Mouse (Mus musculus): ENCODE results near the gene Tlr3. TPM values are rescaled to one million over a fixed set of nuclear protein-coding genes. Genes with fewer than 3 reads are reported as not detected.

Tlr3 gene
- 0.46 and 0.77 TPM in 2 replicates for polyA plus RNA-seq (2016; fragmentation: Nextera tagmentation; extraction: Ambion mirVana)

DNA sequence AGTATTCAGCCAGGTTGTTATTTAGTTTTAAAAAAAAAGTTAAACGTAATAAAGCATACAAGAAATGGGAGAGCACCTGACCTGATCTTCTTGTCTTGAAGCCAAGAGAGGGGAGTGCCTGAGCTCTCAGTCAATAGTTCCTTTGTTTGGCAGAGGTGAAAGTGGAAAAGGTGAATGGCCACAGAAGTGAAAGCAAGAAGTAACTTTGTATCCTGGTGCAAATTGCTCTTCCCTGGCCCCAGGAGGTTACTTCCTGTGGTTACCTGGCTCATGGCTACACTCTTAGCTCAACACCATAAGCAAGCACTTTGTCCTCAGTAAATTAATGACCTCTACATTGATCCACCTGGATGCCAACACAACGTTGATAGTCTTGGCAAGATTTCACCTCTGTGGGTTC is at the start of gene Tlr3:
TSS of gene Tlr3 (minus strand) at position 199 of the 400 bp plus-strand sequence.
- Histone ChIP-seq H3K4me1 (replicated peaks) (peaks cover 12% of the 10 kb centered on the region), H3K4me3 (replicated peaks) (peak within 1 kb of the TSS; percentile 33), H3K9me3 (no peaks in the 10 kb centered on the region), H3K4me2 (peak within 1 kb of the TSS; percentile 56), H3K27me3 (no peaks in the 10 kb centered on the region), H3K27ac (peak within 1 kb of the TSS; percentile 70), H3K36me3 (no peaks in the 10 kb centered on the region), H3K9ac (replicated peaks) (0 out of 2 replicates have a peak within 1 kb of the TSS, but pooled peaks have one; percentile 27)
- 69% methylated on average over 2 of the region's 2 CpGs for WGBS
- no peak for ATAC-seq (ENCODE audit: insufficient number of reproducible peaks, insufficient read depth, low FRiP score, low TSS enrichment, low read depth)

DNA sequence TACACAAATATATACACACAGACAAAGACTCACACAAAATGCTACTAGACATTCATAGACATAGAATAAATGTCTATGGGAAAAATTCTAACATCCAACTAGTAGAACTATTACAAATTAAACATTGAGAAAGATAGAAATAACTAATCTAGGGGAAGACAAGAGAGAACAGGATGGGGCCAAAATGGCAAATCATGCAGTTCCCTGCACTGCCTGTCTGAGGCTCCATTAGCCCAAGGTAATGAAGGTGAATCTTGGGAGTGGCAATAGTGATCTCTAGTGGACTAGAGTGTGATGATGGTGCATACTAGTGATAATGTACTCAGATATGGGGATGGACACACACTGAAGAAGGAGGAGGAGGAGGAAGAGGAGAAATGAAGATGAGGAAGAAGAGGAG is 47.0 kb upstream of the Tlr3 start:
- Histone ChIP-seq H3K4me2 (no peak overlapping the region), H3K36me3 (no peaks in the 10 kb centered on the region), H3K27ac (no peak overlapping the region), H3K9me3 (no peaks in the 10 kb centered on the region), H3K4me1 (replicated peaks) (no peaks in the 10 kb centered on the region), H3K27me3 (no peaks in the 10 kb centered on the region), H3K9ac (replicated peaks) (no peak overlapping the region), H3K4me3 (replicated peaks) (no peak overlapping the region)
- no peak for ATAC-seq (ENCODE audit: insufficient number of reproducible peaks, insufficient read depth, low FRiP score, low TSS enrichment, low read depth)

DNA sequence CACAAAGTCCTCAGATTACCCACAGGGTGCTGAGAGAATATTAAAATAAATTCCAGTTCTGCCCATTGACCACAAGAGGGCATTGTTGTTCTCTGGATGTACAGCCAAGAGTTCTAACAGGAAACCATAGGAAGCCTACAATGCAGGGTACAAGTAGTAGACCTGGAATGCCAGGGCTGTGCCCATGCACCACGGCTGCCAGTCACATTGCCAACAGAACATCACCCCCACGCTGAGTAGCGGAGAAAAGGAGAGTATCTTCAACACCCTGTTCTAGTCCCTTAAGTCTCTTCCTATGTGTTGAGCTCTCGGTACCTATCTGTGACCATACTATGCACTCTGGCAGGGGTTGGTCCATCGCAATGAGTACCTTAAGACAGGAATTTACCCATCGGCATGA is 43.5 kb upstream of the Tlr3 start:
- ATAC-seq (ENCODE audit: insufficient number of reproducible peaks, insufficient read depth, low FRiP score, low TSS enrichment, low read depth): peak; percentile 82
- no peak overlapping the region for H3K9ac ChIP-seq (replicated peaks)
- H3K36me3 ChIP-seq: no peaks in the 10 kb centered on the region
- H3K9me3 ChIP-seq: no peaks in the 10 kb centered on the region
- H3K4me3 ChIP-seq (replicated peaks): no peak overlapping the region
- 65% methylated on average over 6 of the region's 6 CpGs for WGBS
- H3K4me1 ChIP-seq (replicated peaks): no peaks in the 10 kb centered on the region
- no peaks in the 10 kb centered on the region for H3K27me3 ChIP-seq
- no peak overlapping the region for H3K27ac ChIP-seq
- no peak overlapping the region for H3K4me2 ChIP-seq

DNA sequence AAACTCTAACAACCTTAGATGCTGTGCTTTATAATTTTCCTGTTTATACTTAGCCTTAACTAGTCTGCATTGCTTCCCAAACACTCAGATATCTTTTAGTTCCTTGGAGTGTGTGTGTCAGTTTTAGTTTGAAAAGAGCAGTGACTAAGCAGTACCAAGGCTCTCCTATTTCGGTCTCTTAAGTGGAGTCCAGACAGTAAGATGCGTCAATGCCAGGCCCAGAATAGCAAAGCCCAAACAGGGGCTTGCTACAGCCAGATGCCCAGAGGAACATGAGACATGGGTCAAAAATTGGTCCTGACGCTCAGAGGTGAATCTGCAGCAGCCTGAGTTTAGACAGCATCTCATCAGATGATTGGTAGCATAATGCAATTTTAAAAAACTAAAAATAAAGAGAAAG is 41.2 kb upstream of the Tlr3 start:
- Histone ChIP-seq H3K4me1 (replicated peaks) (no peaks in the 10 kb centered on the region), H3K4me2 (no peak overlapping the region), H3K4me3 (replicated peaks) (no peak overlapping the region), H3K9me3 (no peaks in the 10 kb centered on the region), H3K27ac (no peak overlapping the region), H3K27me3 (no peaks in the 10 kb centered on the region), H3K9ac (replicated peaks) (no peak overlapping the region), H3K36me3 (no peaks in the 10 kb centered on the region)
- 75% methylated on average over 3 of the region's 3 CpGs for WGBS
- no peak for ATAC-seq (ENCODE audit: insufficient number of reproducible peaks, insufficient read depth, low FRiP score, low TSS enrichment, low read depth)

DNA sequence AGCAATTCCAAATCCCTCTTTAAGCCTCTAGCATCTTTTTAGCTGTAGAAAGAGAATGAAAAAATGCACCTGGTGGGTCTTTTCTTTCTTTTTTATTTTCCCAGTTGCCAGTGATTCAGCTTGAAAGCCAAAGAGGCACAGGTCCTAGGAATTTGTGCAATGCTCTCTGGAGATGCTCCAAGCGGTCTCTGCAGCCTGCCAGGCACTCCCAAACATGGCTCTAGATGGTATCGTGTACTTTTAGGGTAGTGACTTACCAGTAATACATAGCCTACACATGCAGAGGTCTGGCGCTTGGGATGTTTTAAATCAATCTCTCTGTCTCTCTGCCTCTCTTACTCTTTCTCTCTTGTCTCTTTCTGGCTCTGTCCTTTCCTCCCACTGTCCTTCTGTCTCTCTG is 38.0 kb upstream of the Tlr3 start:
- WGBS: 85% methylated on average over 3 of the region's 3 CpGs
- no peak overlapping the region for H3K9ac ChIP-seq (replicated peaks)
- no peak for ATAC-seq (ENCODE audit: insufficient number of reproducible peaks, insufficient read depth, low FRiP score, low TSS enrichment, low read depth)
- H3K4me3 ChIP-seq (replicated peaks): no peak overlapping the region
- H3K9me3 ChIP-seq: no peaks in the 10 kb centered on the region
- H3K27me3 ChIP-seq: no peaks in the 10 kb centered on the region
- H3K27ac ChIP-seq: no peak overlapping the region
- no peak overlapping the region for H3K4me2 ChIP-seq
- H3K36me3 ChIP-seq: no peaks in the 10 kb centered on the region
- no peaks in the 10 kb centered on the region for H3K4me1 ChIP-seq (replicated peaks)

DNA sequence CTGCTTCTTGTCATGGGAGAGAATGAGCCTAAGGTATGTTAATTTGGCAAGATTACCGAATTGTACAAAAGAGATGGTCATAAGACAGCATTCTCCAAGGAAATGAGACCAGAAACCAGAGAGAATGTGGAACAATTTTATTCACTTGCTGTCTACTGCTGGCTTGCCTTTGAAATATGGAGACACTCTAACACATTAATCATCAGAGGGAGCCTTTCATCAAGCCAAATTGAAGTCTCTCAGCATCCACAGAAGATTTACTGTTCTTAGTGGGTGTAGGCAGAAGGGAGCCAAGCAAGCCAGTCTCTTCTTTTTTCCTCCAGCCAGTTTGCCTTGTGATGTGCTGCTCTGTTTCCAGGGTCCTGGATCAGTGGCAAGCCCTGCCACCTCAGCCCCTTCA is 37.4 kb upstream of the Tlr3 start:
- Histone ChIP-seq H3K27me3 (no peaks in the 10 kb centered on the region), H3K9ac (replicated peaks) (no peak overlapping the region), H3K36me3 (no peaks in the 10 kb centered on the region), H3K4me2 (no peak overlapping the region), H3K27ac (no peak overlapping the region), H3K4me3 (replicated peaks) (no peak overlapping the region), H3K4me1 (replicated peaks) (no peaks in the 10 kb centered on the region), H3K9me3 (no peaks in the 10 kb centered on the region)
- ATAC-seq (ENCODE audit: insufficient number of reproducible peaks, insufficient read depth, low FRiP score, low TSS enrichment, low read depth): no peak
- WGBS: 76% methylated on average over 1 of the region's 1 CpGs

DNA sequence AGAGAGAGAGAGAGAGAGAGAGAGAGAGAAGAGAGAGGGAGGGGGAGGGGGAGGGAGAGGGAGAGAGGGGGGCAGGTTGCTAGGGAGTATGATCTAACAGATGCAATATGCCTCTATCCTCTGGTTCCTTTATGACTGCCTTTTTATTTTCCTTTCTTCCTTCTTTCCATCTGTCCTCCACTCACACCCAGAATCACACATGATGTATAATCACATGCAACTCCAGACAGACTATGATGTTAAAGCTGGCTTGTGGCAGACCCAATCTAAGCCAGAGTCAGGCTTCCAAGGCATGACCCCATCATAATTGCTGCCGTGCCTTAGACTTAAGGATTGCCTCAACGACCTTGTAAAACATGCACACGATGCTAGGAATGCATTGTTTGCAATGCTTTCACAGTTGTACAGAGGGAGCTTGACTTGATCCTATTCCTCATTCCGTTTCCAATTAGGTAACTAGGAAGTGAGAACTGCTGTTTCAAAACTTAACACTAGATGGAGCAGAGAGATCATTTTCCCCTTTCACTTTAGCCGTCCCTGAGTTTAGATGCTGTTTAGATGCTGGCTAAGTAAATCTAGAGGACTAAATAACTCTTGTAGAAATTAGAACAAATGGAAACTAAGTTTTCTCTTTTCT is 28.1 kb upstream of the Tlr3 start:
- Histone ChIP-seq H3K4me1 (replicated peaks) (no peaks in the 10 kb centered on the region), H3K27ac (no peak overlapping the region), H3K4me3 (replicated peaks) (no peak overlapping the region), H3K27me3 (no peaks in the 10 kb centered on the region), H3K9me3 (no peaks in the 10 kb centered on the region), H3K4me2 (peak overlapping the region; percentile 2; the same call in 1 of the 2 replicates), H3K36me3 (no peaks in the 10 kb centered on the region), H3K9ac (replicated peaks) (no peak overlapping the region)
- 7% methylated on average over 5 of the region's 5 CpGs for WGBS
- ATAC-seq (ENCODE audit: insufficient number of reproducible peaks, insufficient read depth, low FRiP score, low TSS enrichment, low read depth): no peak

DNA sequence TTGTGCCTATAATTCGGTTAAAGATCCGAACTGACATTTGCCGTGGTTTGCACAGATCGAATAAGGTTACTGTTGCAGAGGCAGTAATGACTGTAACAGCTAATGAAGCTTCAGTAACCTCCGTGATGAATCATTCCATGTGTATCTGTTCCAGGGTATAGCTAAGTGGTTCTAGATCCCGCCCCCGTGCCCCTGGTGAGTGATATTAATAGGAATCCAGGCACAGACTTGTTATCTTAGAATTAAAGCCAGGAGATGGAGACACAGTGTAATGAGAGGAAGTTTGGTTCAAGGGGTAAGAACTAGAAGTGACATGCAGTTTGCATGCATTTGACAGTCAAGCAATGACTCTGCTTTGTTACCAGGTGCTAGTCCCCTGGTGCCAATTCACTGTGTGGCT is 9.3 kb upstream of the Tlr3 start:
- H3K9ac ChIP-seq (replicated peaks): no peak overlapping the region
- WGBS: 83% methylated on average over 7 of the region's 7 CpGs

DNA sequence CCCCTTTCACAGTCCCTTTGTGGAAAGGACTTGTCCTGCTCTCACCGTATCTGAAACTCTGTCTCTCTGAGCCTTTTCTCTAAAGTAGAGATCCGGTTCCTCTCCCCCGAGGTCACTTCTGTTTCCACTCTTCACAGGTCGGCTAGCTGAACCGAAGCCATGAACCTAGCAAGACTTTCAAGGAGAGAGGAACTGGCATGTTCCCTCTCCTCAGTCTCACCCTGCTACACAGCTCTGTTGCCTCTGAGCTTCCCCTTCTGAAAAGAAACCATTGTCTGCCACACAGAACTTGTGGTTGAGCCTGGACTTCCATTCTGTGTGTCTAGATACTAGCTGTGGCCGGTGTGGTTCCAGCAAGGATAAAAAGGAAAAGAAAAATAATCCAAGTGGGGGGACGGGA is 4.1 kb upstream of the Tlr3 start:
- 81% methylated on average over 7 of the region's 7 CpGs for WGBS
- no peaks in the 10 kb centered on the region for H3K27me3 ChIP-seq
- no peak overlapping the region for H3K4me3 ChIP-seq (replicated peaks)
- ATAC-seq (ENCODE audit: insufficient number of reproducible peaks, insufficient read depth, low FRiP score, low TSS enrichment, low read depth): no peak
- no peaks in the 10 kb centered on the region for H3K9me3 ChIP-seq
- no peaks in the 10 kb centered on the region for H3K36me3 ChIP-seq
- peaks cover 7% of the 10 kb centered on the region for H3K4me1 ChIP-seq (replicated peaks)
- H3K9ac ChIP-seq (replicated peaks): no peak overlapping the region
- H3K27ac ChIP-seq: no peak overlapping the region
- H3K4me2 ChIP-seq: no peak overlapping the region

More for the DNA sequence above, 9.3 kb upstream of the Tlr3 start:
- no peaks in the 10 kb centered on the region for H3K4me1 ChIP-seq (replicated peaks)
- ATAC-seq (ENCODE audit: insufficient number of reproducible peaks, insufficient read depth, low FRiP score, low TSS enrichment, low read depth): no peak
- H3K27ac ChIP-seq: no peak overlapping the region
- no peak overlapping the region for H3K4me2 ChIP-seq
- no peaks in the 10 kb centered on the region for H3K9me3 ChIP-seq
- no peaks in the 10 kb centered on the region for H3K27me3 ChIP-seq
- H3K4me3 ChIP-seq (replicated peaks): no peak overlapping the region
- no peaks in the 10 kb centered on the region for H3K36me3 ChIP-seq

DNA sequence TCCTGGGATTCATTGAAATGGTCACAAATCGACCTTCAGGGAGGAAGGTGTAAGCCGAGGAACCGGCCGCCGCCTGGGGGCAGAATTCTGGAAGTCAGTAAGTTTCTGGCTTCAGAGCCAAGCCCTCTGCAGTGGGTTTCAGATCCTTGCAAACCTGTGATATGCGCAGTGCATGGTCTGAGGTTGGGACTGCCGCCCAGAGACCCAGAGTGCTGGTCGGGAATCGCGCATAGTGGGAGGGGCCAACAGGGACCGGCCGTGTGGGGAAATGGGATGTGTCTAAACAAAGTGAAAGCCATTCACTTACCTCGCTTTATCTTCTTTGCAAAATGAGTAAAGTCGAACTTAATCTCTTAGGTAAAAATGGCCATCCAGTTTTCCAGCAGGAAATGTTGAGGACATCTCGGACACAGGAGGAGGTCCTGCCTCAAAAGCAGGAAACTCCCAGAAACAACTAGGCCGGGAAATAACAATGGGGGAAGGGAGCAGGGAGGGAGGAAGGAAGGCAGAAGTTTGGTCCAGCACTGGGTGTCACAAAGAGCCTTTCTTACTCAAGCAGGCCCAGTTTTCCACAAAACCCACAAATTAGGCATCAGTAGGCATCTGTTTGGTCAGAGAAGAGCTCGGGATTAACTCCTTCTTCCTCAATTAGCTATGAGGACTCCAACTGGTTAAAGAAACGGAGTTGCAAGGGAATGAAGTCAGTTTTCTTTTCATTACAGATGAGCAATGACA is 567 bp downstream of the Tlr3 start:
- ATAC-seq (ENCODE audit: insufficient number of reproducible peaks, insufficient read depth, low FRiP score, low TSS enrichment, low read depth): peak; percentile 90
- H3K9me3 ChIP-seq: no peaks in the 10 kb centered on the region
- WGBS: 14% methylated on average over 18 of the region's 18 CpGs
- peak overlapping the region; percentile 56 for H3K4me2 ChIP-seq
- no peaks in the 10 kb centered on the region for H3K27me3 ChIP-seq
- H3K36me3 ChIP-seq: no peaks in the 10 kb centered on the region
- peak overlapping the region; percentile 70 for H3K27ac ChIP-seq
- H3K9ac ChIP-seq (replicated peaks): 0 out of 2 replicates have a peak overlapping the region, but pooled peaks have one; percentile 27
- H3K4me3 ChIP-seq (replicated peaks): peak overlapping the region; percentile 33
- H3K4me1 ChIP-seq (replicated peaks): peaks cover 12% of the 10 kb centered on the region

DNA sequence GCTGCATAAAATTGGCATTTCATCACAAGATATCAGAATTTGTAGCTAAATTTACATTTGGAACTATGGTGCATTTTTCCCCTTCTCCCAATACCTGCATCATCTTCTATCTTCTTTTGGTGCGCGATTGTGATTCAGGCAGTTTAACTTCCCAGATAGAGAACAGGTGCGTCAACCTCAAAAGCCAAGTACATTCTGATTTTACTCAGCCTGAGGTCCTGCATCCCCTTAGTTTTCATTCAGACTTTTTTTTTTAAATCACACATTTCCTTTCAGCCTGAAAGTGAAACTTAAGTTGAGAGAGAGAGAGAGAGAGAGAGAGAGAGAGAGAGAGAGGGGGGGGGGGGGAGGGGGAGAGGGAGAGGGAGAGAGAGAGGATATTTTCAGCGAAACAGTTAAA is 1.2 kb downstream of the Tlr3 start:
- Histone ChIP-seq H3K4me3 (replicated peaks) (peak overlapping the region; percentile 33), H3K9ac (replicated peaks) (0 out of 2 replicates have a peak overlapping the region, but pooled peaks have one; percentile 27), H3K36me3 (no peaks in the 10 kb centered on the region), H3K4me2 (peak overlapping the region; percentile 56), H3K9me3 (no peaks in the 10 kb centered on the region), H3K27me3 (no peaks in the 10 kb centered on the region), H3K4me1 (replicated peaks) (peaks cover 12% of the 10 kb centered on the region), H3K27ac (no peak overlapping the region)
- no peak for ATAC-seq (ENCODE audit: insufficient number of reproducible peaks, insufficient read depth, low FRiP score, low TSS enrichment, low read depth)
- WGBS: 48% methylated on average over 4 of the region's 4 CpGs

Data from limb, embryonic 12.5 days (tissue).